Mouse (Mus musculus) embryonic facial prominence, embryonic 13.5 days (tissue): ENCODE results near the gene Sdk2. TPM values are rescaled to one million over a fixed set of nuclear protein-coding genes. Genes with fewer than 3 reads are reported as not detected.

ENCODE experiments used
- ATAC-seq: fragments of 200-750 bp; cut with Nextera tagmentation; 2 replicates; pipeline ENCODE4 v1.8.0; 2017; ENCODE audit warnings: low read depth; ENCODE audit not compliant: insufficient number of reproducible peaks, insufficient read depth, low FRiP score, low TSS enrichment
- H3K27ac ChIP-seq: fragments of 300-500 bp; sonication (generic); 2 replicates; pipeline ENCODE4 v1.5.1; 2015; ENCODE audit warnings: moderate library complexity, mild to moderate bottlenecking, inconsistent platforms
- H3K27me3 ChIP-seq: fragments of 300-500 bp; sonication (generic); 2 replicates; pipeline ENCODE4 v1.6.1; 2015; ENCODE audit warnings: mild to moderate bottlenecking, inconsistent platforms
- H3K36me3 ChIP-seq: fragments of 300-500 bp; sonication (generic); 2 replicates; pipeline ENCODE4 v1.6.1; 2015; ENCODE audit warnings: mild to moderate bottlenecking, inconsistent platforms
- H3K4me1 ChIP-seq: fragments of 300-500 bp; sonication (generic); 2 replicates; pipeline ENCODE4 v1.6.1; 2015; ENCODE audit warnings: inconsistent platforms
- H3K4me2 ChIP-seq: fragments of 300-500 bp; sonication (generic); 2 replicates; pipeline ENCODE4 v1.6.1; 2015; ENCODE audit warnings: moderate library complexity, mild to moderate bottlenecking, inconsistent platforms
- H3K4me3 ChIP-seq: fragments of 300-500 bp; sonication (generic); 2 replicates; pipeline ENCODE4 v1.5.1; 2015; ENCODE audit warnings: mild to moderate bottlenecking, inconsistent platforms
- H3K9ac ChIP-seq: fragments of 300-500 bp; sonication (generic); 2 replicates; pipeline ENCODE4 v1.6.1; 2015; ENCODE audit warnings: mild to moderate bottlenecking, inconsistent platforms
- H3K9me3 ChIP-seq: fragments of 300-500 bp; sonication (generic); 2 replicates; pipeline ENCODE4 v1.6.1; 2016; ENCODE audit warnings: inconsistent platforms
- WGBS: fragments of 180-500 bp; shearing (Covaris S2); methylation state at CpG from one replicate; pipeline ENCODE4 v1.1.7; 2015; ENCODE audit warnings: mixed read lengths; 5-methylcytosine and 5-hydroxymethylcytosine counted together
- polyA plus RNA-seq: library from polyadenylated mRNA; unstranded; fragments of >200 nt; fragmentation: Nextera tagmentation; extraction: Ambion mirVana; gene quantifications from 2 replicates; pipeline ENCODE4 v1.2.1, GENCODE M21; 2015

Sdk2 gene
- polyA plus RNA-seq, 1 experiment from 2014 or later: 3.8 TPM

DNA sequence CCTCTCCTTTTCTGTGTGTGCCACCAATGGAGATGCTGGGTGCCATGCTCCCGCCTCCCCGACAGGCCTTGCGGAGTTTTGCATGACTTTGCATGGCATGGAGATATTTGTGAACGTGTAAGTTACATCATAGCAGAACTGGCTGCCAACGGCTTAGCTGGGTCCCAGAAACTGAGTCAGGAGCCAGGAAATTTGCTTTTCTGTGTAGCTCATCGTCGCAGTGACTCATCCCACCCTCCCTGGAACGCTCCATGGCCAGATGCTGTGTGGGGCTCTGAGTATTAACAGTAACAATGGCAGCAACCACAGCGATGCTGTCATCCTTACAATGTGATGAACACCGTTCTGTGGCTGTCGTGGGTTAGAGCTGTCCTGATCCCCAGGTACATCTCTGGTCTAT, 139.6 kb downstream of the Sdk2 start:
- 87% methylated on average over 11 of the region's 11 CpGs for WGBS
- no peaks in the 10 kb centered on the region; the same call in 1 of the 2 replicates for H3K4me1 ChIP-seq
- no peaks in the 10 kb centered on the region for H3K27me3 ChIP-seq
- H3K36me3 ChIP-seq: no peaks in the 10 kb centered on the region
- ATAC-seq: no peak
- H3K9ac ChIP-seq: no peak overlapping the region
- no peak overlapping the region for H3K4me2 ChIP-seq
- H3K9me3 ChIP-seq: no peaks in the 10 kb centered on the region
- no peak overlapping the region for H3K4me3 ChIP-seq
- no peak overlapping the region for H3K27ac ChIP-seq

DNA sequence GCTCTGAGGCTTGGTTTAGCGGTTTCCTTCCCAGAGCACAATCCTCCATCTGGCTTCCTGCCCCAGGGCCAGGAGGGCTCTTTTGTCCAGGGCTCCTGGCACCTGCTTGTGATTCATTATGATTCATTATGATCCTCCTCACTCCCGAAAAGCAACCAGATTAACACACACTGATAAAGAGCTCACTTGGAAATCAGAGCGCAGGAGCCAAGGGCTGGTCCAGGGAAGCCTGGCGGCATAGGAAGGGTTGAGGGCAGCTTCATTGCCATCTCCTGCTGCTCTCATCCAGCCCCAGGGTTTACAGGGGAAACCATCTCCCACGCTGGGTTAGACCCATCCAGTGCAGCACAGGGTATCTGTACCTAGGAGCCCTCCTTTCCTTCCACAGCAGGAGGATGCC, 143.7 kb downstream of the Sdk2 start:
- no peaks in the 10 kb centered on the region for H3K9me3 ChIP-seq
- no peak overlapping the region for H3K4me2 ChIP-seq
- no peaks in the 10 kb centered on the region for H3K36me3 ChIP-seq
- H3K27ac ChIP-seq: no peak overlapping the region
- H3K4me3 ChIP-seq: no peak overlapping the region
- no peaks in the 10 kb centered on the region for H3K4me1 ChIP-seq
- ATAC-seq: no peak
- no peak overlapping the region for H3K9ac ChIP-seq
- 58% methylated on average over 5 of the region's 5 CpGs for WGBS
- H3K27me3 ChIP-seq: no peaks in the 10 kb centered on the region

- Histone ChIP-seq H3K27me3 (no peaks in the 10 kb centered on the region), H3K9ac (no peak overlapping the region), H3K4me2 (no peak overlapping the region), H3K4me3 (no peak overlapping the region), H3K9me3 (no peaks in the 10 kb centered on the region), H3K4me1 (peaks cover 3% of the 10 kb centered on the region; the same call in 1 of the 2 replicates), H3K27ac (no peak overlapping the region), H3K36me3 (no peaks in the 10 kb centered on the region)
- 80% methylated on average over 16 of the region's 16 CpGs for WGBS
- no peak for ATAC-seq
Measured at GRCm38 (mm10) chr11:113903131-113903860, 163.6 kb downstream of the Sdk2 start.

DNA sequence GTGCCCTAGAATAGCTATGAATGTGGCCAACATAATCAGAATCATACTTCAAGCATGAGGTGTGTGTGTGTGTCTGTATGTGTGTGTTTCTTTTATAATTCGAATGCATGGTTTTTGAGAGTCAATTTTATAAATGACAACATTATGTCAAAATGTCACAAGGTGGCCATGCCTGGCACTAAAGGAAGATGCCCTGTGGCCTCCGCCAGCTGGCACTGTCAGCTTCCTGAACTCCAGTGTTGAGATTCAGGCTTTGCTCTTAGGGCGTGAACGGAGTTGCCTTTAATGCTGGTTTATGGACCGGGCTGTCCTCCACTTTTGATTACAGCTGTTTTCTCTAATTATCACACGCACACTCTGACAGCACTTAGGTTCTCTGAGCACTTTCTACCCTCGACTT, 164.9 kb downstream of the Sdk2 start:
- Histone ChIP-seq H3K9me3 (no peaks in the 10 kb centered on the region), H3K36me3 (no peaks in the 10 kb centered on the region), H3K27me3 (no peaks in the 10 kb centered on the region), H3K9ac (no peak overlapping the region), H3K4me3 (no peak overlapping the region), H3K27ac (no peak overlapping the region), H3K4me2 (no peak overlapping the region), H3K4me1 (peaks cover 3% of the 10 kb centered on the region; the same call in 1 of the 2 replicates)
- WGBS: 86% methylated on average over 7 of the region's 7 CpGs
- no peak for ATAC-seq

GRCm38 (mm10) chr11:113898671-113899070, 168.2 kb downstream of the Sdk2 start:
- Histone ChIP-seq H3K36me3 (no peaks in the 10 kb centered on the region), H3K4me2 (no peak overlapping the region), H3K9ac (no peak overlapping the region), H3K4me1 (peaks cover 9% of the 10 kb centered on the region), H3K9me3 (no peaks in the 10 kb centered on the region), H3K27me3 (no peaks in the 10 kb centered on the region), H3K27ac (no peak overlapping the region), H3K4me3 (no peak overlapping the region)
- no peak for ATAC-seq
- WGBS: 45% methylated on average over 7 of the region's 7 CpGs

DNA sequence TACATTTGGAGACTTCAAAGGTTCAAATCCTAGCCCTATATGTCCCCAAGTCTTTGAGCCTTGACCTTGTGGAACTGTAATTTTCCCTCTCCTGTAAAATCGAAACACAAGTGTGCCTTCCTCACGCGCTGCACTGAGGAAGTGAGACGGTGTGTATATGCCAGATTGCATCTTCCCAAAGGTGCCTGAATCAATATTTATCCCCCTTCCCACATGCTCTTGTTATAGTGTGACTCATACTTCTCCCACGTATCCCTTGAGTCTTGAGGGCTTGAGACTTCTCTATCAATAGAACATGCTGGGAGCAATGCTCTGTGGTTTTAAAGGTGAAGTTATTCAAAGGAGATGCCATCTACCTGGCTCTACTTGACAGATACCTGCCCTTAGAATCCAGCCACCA, 170.8 kb downstream of the Sdk2 start:
- Histone ChIP-seq H3K27ac (no peak overlapping the region), H3K27me3 (no peaks in the 10 kb centered on the region), H3K4me3 (no peak overlapping the region), H3K9ac (no peak overlapping the region), H3K9me3 (no peaks in the 10 kb centered on the region), H3K4me1 (peaks cover 29% of the 10 kb centered on the region), H3K36me3 (0 out of 2 replicates have a peak, but pooled peaks cover 3% of the 10 kb centered on the region), H3K4me2 (no peak overlapping the region)
- no peak for ATAC-seq
- 95% methylated on average over 5 of the region's 5 CpGs for WGBS

GRCm38 (mm10) chr11:113892924-113893323, 173.9 kb downstream of the Sdk2 start:
- Histone ChIP-seq H3K27me3 (no peaks in the 10 kb centered on the region), H3K4me2 (no peak overlapping the region), H3K9me3 (no peaks in the 10 kb centered on the region), H3K4me1 (peaks cover 26% of the 10 kb centered on the region), H3K9ac (no peak overlapping the region), H3K4me3 (no peak overlapping the region), H3K36me3 (0 out of 2 replicates have a peak, but pooled peaks cover 3% of the 10 kb centered on the region), H3K27ac (peak overlapping the region; percentile 83)
- WGBS: 65% methylated on average over 6 of the region's 6 CpGs
- peak; percentile 68 for ATAC-seq

DNA sequence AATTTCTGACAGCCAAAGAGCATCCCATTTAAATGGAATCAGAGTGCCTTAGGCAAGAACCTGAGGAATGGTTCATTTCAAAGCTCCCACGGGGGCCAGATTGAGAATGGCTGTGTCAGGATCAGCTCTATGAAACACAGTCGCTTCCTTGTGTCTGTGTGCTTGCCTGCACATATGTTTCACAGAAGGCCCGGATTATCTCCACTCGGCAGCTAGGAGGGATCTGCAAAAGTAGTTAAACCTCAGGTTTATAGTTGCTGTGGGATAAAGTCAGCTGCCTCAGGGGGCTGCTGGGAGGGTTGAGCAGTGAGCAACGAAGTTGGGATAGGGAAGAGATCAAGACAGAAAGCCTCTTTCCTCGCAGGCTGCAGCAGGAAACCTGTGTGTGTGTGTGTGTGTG, 174.8 kb downstream of the Sdk2 start:
- no peaks in the 10 kb centered on the region for H3K9me3 ChIP-seq
- H3K27me3 ChIP-seq: no peaks in the 10 kb centered on the region
- H3K4me3 ChIP-seq: no peak overlapping the region
- no peak overlapping the region for H3K9ac ChIP-seq
- 0 out of 2 replicates have a peak, but pooled peaks cover 3% of the 10 kb centered on the region for H3K36me3 ChIP-seq
- ATAC-seq: no peak
- no peak overlapping the region for H3K4me2 ChIP-seq
- peaks cover 26% of the 10 kb centered on the region for H3K4me1 ChIP-seq
- 26% methylated on average over 6 of the region's 6 CpGs for WGBS
- H3K27ac ChIP-seq: peak overlapping the region; percentile 79

DNA sequence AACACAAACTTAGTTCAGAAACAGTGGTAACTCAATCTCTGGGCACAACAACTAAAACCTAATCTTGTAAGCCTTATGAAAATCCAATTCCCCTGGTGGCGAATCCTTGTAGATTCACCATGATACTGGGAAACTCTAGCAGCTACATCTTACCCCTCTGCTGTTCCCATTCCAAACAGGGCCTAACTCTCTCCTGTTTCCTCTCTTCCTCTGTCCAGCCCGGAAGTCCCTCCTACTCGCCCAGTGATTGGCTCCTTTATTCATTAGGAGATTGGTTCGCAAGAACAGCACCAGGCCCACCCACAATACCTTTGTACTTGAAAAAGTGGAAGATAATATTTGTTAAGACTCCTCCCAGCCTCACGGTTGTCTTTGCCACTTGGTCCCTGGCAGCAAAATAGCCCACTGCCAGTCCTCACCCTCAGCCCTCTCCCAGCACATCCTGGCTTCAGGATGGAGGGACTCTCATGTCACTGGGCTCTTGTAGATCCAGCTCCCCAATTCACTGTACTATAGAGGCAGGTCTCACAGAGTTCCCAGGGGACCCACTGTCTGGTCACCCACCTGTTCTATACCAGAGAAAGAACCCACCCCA, 178.6 kb downstream of the Sdk2 start:
- H3K27me3 ChIP-seq: no peaks in the 10 kb centered on the region
- no peaks in the 10 kb centered on the region for H3K9me3 ChIP-seq
- H3K9ac ChIP-seq: no peak overlapping the region
- H3K4me1 ChIP-seq: peaks cover 20% of the 10 kb centered on the region
- H3K36me3 ChIP-seq: 0 out of 2 replicates have a peak, but pooled peaks cover 3% of the 10 kb centered on the region
- H3K27ac ChIP-seq: no peak overlapping the region
- H3K4me2 ChIP-seq: no peak overlapping the region
- H3K4me3 ChIP-seq: no peak overlapping the region
- ATAC-seq: no peak
- 81% methylated on average over 5 of the region's 5 CpGs for WGBS

DNA sequence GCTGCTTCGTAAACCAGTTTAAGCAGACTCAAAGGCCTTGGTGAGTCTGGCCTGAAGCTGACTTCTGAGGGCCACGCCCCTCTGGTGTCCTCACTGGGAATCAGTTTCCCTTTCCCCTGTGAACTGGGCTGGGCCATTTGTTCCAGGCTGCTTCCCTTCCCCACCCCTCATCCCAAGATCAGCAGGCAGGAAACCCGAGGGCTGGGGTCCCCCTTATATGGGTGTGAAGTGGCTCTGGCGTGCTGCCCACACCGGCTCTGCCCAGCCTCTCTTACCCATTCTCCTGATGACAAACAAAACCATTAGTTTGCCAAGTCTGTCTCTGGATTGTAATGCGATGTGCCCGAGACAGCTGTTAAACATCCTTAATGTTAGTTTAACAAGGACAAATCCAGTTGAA, 180.5 kb downstream of the Sdk2 start:
- ATAC-seq: no peak

DNA sequence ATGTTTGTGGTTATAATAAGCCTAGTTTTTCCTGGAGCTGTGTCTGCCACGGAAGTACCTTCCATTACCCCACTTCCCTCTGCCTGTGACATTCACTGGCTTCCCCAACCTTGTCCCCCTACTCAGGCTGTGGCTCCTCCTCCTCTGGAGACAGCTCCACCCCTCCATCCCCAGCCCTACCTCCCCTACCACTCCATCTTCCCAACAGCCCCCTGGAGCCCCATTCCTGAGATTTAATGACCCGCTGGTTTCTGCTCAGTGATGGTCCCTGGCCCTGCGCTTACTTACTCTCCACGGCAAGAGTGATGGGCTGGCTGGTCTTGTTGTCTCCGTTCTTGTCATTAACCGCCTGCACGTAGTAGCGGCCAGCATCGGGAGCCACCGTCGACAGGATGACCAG, 181.9 kb downstream of the Sdk2 start:
- H3K4me1 ChIP-seq: peaks cover 8% of the 10 kb centered on the region
- no peak overlapping the region; the same call in 1 of the 2 replicates for H3K27ac ChIP-seq
- 79% methylated on average over 11 of the region's 11 CpGs for WGBS
- H3K27me3 ChIP-seq: no peaks in the 10 kb centered on the region
- H3K4me2 ChIP-seq: no peak overlapping the region
- H3K9me3 ChIP-seq: no peaks in the 10 kb centered on the region
- H3K4me3 ChIP-seq: no peak overlapping the region
- no peaks in the 10 kb centered on the region for H3K36me3 ChIP-seq
- no peak overlapping the region for H3K9ac ChIP-seq
- ATAC-seq: no peak

More for the DNA sequence above, 180.5 kb downstream of the Sdk2 start:
- H3K4me1 ChIP-seq: peaks cover 8% of the 10 kb centered on the region
- no peak overlapping the region for H3K27ac ChIP-seq
- H3K9ac ChIP-seq: no peak overlapping the region
- no peaks in the 10 kb centered on the region for H3K27me3 ChIP-seq
- no peak overlapping the region for H3K4me2 ChIP-seq
- WGBS: 71% methylated on average over 7 of the region's 7 CpGs
- H3K4me3 ChIP-seq: no peak overlapping the region
- H3K9me3 ChIP-seq: no peaks in the 10 kb centered on the region
- H3K36me3 ChIP-seq: 0 out of 2 replicates have a peak, but pooled peaks cover 3% of the 10 kb centered on the region

DNA sequence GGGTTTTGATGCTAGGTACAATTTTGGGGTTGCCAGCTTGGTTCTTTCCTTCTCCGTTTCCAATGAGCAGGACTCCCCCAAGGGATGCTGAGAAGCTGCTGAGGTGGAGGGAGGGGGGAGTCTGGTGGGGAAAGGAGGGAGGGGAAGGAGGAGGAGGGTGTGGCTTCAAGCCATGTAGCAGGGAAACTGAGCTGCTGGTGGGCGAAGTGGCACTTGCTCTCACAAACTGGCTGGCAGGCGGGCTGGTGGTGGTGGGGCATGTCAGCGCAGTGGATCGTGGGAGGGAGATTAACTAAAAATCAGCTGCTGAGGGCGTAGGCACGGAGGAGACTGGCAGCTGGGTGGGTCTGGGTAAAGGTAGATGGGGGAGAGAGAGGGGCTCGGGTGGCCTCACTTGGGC, 183.8 kb downstream of the Sdk2 start:
- no peaks in the 10 kb centered on the region for H3K9me3 ChIP-seq
- 0 out of 2 replicates have a peak overlapping the region, but pooled peaks have one; percentile 36 for H3K9ac ChIP-seq
- H3K27me3 ChIP-seq: no peaks in the 10 kb centered on the region
- no peak overlapping the region for H3K4me2 ChIP-seq
- H3K4me1 ChIP-seq: peaks cover 8% of the 10 kb centered on the region
- H3K4me3 ChIP-seq: no peak overlapping the region
- no peak overlapping the region; the same call in 1 of the 2 replicates for H3K27ac ChIP-seq
- H3K36me3 ChIP-seq: no peaks in the 10 kb centered on the region
- WGBS: 44% methylated on average over 8 of the region's 8 CpGs
- ATAC-seq: no peak
